Mouse (Mus musculus) splenic B cell, adult 2 months (primary cell): Measurements from ENCODE around the gene Ndufs5.

Experiments used
- DNase-seq: peaks from one replicate; pipeline ENCODE4 v3.0.0-alpha.2; 2011; ENCODE audit warnings: low read depth, low spot score
- H3K27me3 ChIP-seq: 2 replicates; pipeline ENCODE4 v1.6.1; 2012; ENCODE audit warnings: mild to moderate bottlenecking, low read length, moderate library complexity, mixed read lengths; ENCODE audit not compliant: control insufficient read depth, poor library complexity, insufficient read depth, severe bottlenecking
- H3K36me3 ChIP-seq: 2 replicates; pipeline ENCODE4 v1.6.1; 2012; ENCODE audit warnings: mild to moderate bottlenecking, low read length, moderate library complexity, mixed read lengths; ENCODE audit not compliant: control insufficient read depth, poor library complexity, insufficient read depth, severe bottlenecking

Ndufs5 gene

DNA sequence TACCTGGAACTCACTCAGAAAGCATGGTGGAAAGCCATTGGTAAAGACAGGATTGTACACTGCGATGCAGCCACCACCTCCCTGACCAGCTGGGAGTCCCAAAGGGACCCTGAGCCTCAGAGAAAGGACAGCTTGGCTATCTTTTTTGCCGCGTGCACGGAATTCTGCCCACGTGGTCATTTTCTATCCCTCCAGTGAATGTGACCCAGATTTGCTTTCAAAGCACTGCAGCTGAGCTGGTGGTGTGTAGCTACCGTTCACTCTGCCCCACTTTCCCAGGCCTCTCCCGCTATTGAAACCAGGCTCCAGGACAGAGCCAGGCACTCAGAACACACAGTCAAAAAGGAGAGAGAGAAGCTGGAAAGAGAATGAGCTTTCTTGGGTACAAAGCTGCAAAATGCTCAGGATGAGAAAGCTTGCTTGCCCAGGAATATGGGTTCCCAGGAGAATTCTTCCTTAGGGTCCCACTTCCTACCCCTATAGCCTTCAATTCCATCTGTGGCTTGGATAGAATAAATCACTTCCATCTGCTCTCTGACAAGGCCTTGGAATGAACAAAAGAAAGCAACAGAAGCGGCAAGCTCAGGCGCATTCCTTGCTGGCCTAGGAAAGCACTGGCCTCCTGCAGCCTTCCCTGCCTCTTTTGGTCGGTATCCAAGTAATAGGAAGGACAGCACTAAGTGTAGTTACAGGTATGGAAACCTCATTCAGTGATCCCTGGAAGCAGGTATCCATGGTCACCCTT is 40.8 kb downstream of the Ndufs5 start:
- no peak for DNase-seq
- no peaks in the 10 kb centered on the region for H3K36me3 ChIP-seq
- no peaks in the 10 kb centered on the region; the same call in 1 of the 2 replicates for H3K27me3 ChIP-seq

DNA sequence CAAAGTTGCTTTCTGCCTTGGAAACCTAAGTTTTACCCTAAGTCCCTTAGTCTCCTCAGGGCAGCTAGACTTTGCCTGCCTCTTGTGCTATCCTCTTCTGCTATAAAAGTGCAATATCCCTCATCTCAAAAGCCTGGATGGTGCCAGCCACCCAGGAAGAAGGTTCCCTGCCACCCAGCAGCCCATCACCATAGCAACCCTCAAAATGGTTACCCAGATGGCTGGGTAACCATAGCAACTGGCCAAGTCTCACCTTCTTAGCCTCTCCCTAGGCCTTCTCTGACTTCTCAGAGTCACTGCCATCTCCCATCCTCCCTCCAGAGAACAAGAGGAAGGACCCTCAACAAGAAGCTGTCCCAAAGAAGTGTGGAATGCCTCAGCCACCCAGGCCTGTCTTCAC is 47.4 kb downstream of the Ndufs5 start:
- Histone ChIP-seq H3K36me3 (no peaks in the 10 kb centered on the region), H3K27me3 (0 out of 2 replicates have a peak, but pooled peaks cover 2% of the 10 kb centered on the region)
- no peak for DNase-seq

DNA sequence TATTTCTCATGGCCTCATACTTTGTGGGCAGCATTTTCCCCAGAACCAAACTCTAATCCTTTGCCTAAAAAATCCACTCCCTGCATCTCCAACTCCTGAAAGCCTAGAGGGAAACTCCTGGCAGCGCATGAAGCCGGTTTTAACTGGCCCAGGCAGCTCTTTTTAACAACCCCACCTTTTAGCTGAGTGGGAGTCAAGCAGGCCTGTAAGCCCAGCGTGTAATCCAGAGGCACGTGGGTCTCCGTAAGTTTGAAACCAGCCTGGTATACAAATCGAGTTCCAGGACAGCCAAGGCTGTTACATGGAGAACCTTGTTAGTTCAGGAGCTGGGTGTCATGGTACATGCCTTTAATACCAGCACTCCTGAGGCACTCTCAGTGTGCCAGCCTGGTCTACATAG is 48.3 kb downstream of the Ndufs5 start:
- Histone ChIP-seq H3K27me3 (0 out of 2 replicates have a peak, but pooled peaks cover 2% of the 10 kb centered on the region), H3K36me3 (no peaks in the 10 kb centered on the region)
- DNase-seq, result no peak

DNA sequence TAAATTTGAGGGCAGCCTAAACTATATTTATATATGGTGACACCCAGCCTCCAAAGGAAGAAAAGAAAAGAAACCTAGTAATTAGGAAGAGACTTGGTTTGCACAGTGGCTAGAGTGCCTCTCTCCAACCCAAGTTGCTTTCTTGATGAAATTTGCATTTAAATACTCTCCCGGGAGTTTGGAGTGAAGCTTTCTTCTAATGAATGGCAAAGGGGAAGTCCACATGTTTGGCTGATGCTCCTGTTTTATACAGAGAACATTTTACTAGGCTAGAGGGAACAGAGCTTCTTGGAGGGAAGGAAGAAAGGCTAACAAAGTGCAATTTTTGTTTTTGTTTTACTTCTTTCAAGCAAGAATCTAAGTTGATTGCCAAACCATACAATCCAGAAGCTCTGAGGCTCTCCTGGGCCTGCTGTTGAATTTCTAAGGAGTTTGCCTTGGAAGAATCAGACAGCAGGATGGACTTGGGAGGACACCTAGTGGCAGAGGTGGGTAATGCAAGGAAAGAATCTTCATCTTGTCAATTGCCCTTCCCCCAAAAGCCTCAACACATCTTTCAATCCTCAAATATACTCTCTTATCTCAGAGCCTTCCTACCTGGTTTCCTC is 50.6 kb downstream of the Ndufs5 start:
- Histone ChIP-seq H3K27me3 (peaks cover 2% of the 10 kb centered on the region; the same call in 1 of the 2 replicates), H3K36me3 (no peaks in the 10 kb centered on the region)
- DNase-seq, result peak; percentile 78

DNA sequence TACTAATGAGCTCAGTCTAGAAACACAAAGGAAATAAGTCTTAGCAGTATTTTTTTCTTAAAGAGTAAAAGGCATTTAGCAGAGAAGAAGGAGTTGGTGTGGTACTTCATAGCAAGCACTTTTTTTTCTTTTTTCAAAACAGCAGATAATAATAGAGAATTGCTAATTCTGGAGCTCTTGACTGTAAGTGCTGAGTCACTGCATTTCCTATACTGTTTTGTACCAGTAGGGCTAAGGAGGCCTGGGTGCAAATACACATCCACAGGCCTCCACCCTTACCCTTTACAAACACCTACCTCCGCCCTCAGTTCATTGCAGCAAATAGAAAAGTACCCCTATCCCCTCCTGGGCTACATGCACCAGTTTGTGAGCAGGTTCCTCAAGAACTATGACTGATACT is 51.5 kb downstream of the Ndufs5 start:
- no peak for DNase-seq

DNA sequence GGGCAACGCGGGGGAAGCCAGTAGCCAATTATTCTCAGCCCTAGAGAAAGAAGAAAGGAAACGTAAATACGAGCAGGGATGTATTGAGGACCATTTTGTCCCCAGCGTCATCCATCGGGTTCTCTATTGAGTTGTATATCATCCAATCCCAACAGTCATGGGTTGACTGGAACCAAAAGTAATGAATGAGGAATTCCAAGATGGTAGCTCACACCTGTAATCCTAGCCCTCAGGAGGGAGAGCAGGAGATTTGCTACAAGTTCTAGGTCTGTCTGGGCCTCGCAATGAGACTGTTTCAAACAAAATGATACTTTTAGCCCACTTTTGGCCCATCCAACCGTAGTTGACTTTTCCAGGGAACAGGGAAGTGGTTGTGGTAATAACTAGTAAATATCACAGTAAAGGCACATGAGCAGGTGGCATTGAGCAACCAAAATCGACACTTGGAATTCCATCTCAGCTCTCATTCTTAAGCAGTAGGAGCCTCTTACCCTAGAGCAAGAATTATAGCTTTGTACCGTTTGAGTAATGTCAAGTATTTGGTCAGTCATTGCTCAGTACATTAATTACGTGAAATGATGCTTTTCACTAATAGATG is 52.2 kb downstream of the Ndufs5 start:
- Histone ChIP-seq H3K36me3 (no peaks in the 10 kb centered on the region), H3K27me3 (peaks cover 2% of the 10 kb centered on the region; the same call in 1 of the 2 replicates)
- no peak for DNase-seq

More for the DNA sequence above, 51.5 kb downstream of the Ndufs5 start:
- no peaks in the 10 kb centered on the region for H3K36me3 ChIP-seq
- H3K27me3 ChIP-seq, result peaks cover 2% of the 10 kb centered on the region; the same call in 1 of the 2 replicates

DNA sequence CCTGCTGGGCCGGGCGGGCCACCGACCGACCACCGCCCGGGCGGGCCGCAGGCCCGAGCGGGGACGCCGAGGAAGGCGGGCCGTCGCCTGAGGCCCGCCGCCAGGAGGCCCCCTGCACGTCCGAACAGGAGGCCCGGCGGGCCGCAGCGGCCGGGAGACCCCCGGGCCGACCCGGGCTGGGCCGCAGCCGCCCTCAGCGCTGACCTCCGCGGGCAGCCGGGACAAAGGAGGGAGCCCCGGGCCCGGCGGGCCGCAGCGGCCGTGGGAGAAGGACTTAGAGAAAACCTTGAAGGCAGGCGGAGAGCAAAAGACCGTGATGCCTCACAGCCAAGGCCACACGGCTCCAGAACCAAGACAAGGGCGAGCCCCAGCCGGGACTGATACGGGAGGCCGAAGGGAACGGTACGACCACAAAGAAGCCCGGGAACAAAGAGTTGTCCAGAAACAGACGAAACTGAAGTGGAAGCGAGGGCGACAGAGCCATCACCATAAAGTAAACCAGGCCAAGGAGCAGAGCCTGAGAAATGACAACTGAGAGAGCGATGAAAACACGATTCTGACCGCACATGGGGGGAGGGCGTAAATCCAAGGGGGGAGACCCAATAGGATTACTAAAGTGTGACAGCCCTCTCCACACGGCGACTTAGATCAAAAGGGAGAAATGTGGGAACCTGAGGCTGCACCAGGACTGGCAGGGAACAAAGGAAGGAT is 52.9 kb downstream of the Ndufs5 start:
- DNase-seq, result no peak

DNA sequence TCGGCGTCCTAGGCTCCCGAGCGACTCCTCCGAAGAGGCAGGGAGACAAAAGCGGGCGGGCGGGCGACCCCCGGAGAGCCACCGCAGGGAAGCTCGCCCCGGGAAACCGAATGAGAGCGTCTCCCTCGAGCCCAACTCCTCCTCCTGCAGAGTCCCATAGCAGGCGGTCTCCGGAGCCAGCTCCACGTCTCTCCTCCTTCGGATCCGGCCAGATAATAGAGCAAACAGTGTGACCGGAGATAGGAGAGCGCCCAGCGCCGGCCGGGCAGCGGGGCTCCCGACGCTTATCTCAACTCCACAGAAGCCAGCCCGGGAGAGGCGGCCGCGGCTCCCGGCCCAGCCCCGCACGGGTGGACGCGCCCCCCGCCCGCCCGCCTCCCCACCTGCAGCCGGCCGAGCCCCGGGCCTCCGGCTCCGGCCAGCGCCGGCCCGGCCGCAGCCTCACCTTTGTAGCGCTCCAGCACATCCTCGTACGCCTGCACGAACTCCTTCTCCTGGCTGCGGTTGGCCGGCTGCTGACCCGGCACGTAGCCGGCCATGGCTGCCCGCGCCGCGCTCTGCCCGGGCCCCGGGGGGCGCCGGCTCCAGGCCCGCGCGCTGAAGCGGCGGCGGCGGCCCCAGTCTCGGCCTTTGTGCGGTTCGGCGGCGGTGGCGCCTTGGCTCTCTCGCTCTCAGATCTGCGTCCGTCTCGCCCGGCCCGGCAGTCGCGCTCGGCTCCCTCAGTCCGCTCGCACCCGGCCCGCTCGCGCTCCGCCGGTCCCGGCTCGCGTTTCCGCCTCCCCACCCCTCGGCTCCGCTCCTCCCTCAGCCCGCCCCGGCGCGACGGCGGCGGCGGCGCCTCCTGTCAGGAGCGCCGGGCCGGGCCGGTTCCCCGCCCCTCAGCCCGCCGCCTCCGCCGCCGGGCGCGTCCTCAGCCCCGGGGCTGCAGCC is 53.7 kb downstream of the Ndufs5 start:
- Histone ChIP-seq H3K27me3 (peaks cover 2% of the 10 kb centered on the region; the same call in 1 of the 2 replicates), H3K36me3 (no peaks in the 10 kb centered on the region)
- peak; percentile 60 for DNase-seq

More for the DNA sequence above, 52.9 kb downstream of the Ndufs5 start:
- no peaks in the 10 kb centered on the region for H3K36me3 ChIP-seq
- peaks cover 2% of the 10 kb centered on the region; the same call in 1 of the 2 replicates for H3K27me3 ChIP-seq

DNA sequence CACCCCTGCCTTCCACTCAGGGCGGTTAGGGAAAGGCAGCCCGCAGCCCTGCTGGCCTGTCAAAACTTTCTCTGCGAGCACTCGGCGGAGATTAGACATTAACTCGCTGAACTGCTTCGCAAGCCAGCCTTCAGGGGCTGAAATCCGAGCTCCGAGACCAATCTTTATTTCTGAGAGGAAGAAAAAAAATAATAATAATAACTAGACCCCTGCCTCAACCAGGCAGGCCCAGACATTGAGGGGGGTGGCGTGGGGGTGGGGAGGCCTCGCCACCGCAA is 54.4 kb downstream of the Ndufs5 start:
- H3K27me3 ChIP-seq, result peaks cover 2% of the 10 kb centered on the region; the same call in 1 of the 2 replicates
- DNase-seq, result no peak
- no peaks in the 10 kb centered on the region for H3K36me3 ChIP-seq

DNA sequence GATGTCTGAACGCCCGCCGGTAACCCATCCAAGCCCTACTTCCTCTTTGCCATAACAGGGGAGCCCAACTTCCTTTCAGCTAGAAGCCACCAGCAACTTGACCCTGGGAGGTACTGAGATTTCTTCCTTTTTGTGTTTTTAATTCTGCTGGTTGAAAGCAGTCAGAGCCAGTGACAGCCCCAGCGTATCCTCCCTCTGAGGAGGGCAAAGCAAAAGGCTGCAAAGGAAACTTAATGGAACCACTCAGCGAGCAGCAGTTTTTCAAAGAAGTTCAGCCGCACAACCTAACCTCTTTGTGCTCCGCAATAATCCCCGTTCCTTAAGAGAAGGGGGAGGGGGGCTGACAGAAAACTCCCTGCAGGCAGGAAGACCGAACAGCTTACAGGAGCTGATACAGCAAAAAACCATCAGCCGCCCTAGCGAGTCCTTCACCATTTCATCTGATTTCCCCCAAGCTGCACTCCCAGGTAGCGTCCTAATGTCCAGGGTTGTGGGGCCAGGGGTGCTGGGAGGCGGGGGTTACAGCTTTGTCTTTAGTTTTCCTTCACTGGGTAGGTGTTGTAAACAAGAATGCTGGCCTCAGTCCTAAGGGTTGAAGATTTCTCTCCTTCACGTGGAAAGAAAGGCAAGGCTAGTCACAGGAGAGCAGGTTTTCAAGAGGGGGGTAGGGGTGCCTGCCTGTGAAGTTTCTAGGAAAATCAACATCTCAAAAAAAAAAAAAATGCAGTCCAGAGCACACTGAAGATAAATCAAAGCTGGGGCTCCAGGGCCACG is 54.9 kb downstream of the Ndufs5 start:
- peaks cover 2% of the 10 kb centered on the region; the same call in 1 of the 2 replicates for H3K27me3 ChIP-seq
- H3K36me3 ChIP-seq, result no peaks in the 10 kb centered on the region
- peak; percentile 49 for DNase-seq
